13 mouse cellular contexts compared by ENCODE assay signal in the genomic region with DNA sequence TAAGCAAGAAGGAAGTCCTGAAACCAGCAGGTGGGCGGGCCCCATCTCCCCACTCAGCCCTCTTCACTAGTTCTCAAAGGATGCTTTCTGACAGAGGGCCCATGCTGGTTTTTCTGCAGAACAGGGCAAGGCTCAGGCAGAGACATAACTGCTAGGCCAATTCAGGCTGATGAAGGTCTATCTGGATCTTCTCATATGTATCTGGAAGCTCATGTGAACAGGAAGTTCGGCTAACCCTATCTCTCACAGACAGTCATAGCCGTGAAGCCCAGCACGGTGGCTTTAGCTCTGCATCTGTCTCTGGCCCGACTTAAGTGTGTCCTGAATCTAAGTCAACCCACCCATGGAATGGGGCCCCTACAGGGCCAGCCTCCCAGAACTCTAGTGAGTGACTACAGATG.
A peak's percentile ranks its signal among the peaks of the same experiment; 100 is the strongest.
DNase-seq lines count a peak whose midpoint lies in the region; ATAC-seq and TF ChIP-seq lines count a peak whose summit lies in the region.
"Had no signal": no experiment of that assay in that cellular context is flagged by ENCODE, and none has a peak within 500 bp of the region (broad histone marks: within the 10 kb centered on the region; RNA-seq: fewer than 3 reads in every experiment).

No protein-coding gene starts in this region.

- no peak for TF ChIP-seq POLR2A in bone marrow, adult 2 months (IDR thresholded peaks at IDR 0.05; ENCODE audit: borderline replicate concordance, control insufficient read depth, low read depth, low read length)

- no peak for TF ChIP-seq CTCF in bone marrow, adult 2 months (IDR thresholded peaks at IDR 0.05; ENCODE audit: control insufficient read depth, insufficient read depth, low read length)
- no peak for TF ChIP-seq CTCF in liver, postnatal 0 days (IDR thresholded peaks at IDR 0.05; ENCODE audit: low read depth)

- H3K27ac ChIP-seq in neural tube, embryonic 11.5 days (ENCODE audit: low read depth, low read length): 0 out of 2 replicates have a peak overlapping the region, but pooled peaks have one; percentile 35
- H3K27ac ChIP-seq in bone marrow, adult 2 months (ENCODE audit: control insufficient read depth, insufficient read depth, low read depth, low read length, poor library complexity): peak overlapping the region; percentile 90; the same call in 1 of the 2 replicates
- H3K27ac ChIP-seq in liver, postnatal 0 days (ENCODE audit: low read depth): peak overlapping the region; percentile 36; the same call in 1 of the 2 replicates
- H3K27ac ChIP-seq: forebrain, embryonic 13.5 days; gastrocnemius, adult 2 months; heart, embryonic 15.5 days; intestine, embryonic 15.5 days had no signal

- H3K9ac ChIP-seq in neural tube, embryonic 11.5 days (ENCODE audit: low read length): no peak overlapping the region
- no peak overlapping the region for H3K9ac ChIP-seq in liver, postnatal 0 days (replicated peaks)
- H3K9ac ChIP-seq: forebrain, embryonic 13.5 days; heart, embryonic 15.5 days; intestine, embryonic 15.5 days had no signal

- no peaks in the 10 kb centered on the region for H3K9me3 ChIP-seq in neural tube, embryonic 11.5 days (ENCODE audit: control insufficient read depth, low read length)
- H3K9me3 ChIP-seq in liver, postnatal 0 days (ENCODE audit: low read length): no peaks in the 10 kb centered on the region
- H3K9me3 ChIP-seq: forebrain, embryonic 13.5 days; heart, embryonic 15.5 days; intestine, embryonic 15.5 days had no signal

- no peaks in the 10 kb centered on the region for H3K36me3 ChIP-seq in neural tube, embryonic 11.5 days (ENCODE audit: control insufficient read depth, insufficient read depth, low read length)
- no peaks in the 10 kb centered on the region for H3K36me3 ChIP-seq in liver, postnatal 0 days (replicated peaks; ENCODE audit: insufficient read depth, low read length)
- H3K36me3 ChIP-seq: heart, embryonic 15.5 days; intestine, embryonic 15.5 days had no signal

- DNase-seq in neural tube, embryonic 11.5 days (ENCODE audit: low spot score): no peak
- no peak for DNase-seq in neural tube, embryonic 10.5 days (ENCODE audit: extremely low spot score, low spot score)
- no peak for DNase-seq in liver, postnatal 0 days
- peak; percentile 77 for DNase-seq in thymus, postnatal 14 days
- DNase-seq in layer of hippocampus, adult 9-10 months (ENCODE audit: low spot score): no peak
- DNase-seq in adrenal gland, adult (ENCODE audit: inconsistent age in 2 of 2, low spot score in 1 of 2): no peak
- no peak for DNase-seq in layer of hippocampus, adult 8-10 months (ENCODE audit: low spot score in 2 of 2)
- DNase-seq: cerebellum, adult 8-10 months; gastrocnemius, adult 2 months had no signal

- no peak for TF ChIP-seq EP300 in liver, postnatal 0 days (IDR thresholded peaks at IDR 0.05; ENCODE audit: low read depth)

- H3K4me1 ChIP-seq in neural tube, embryonic 11.5 days (ENCODE audit: control insufficient read depth, insufficient read depth, low read length): peaks cover 23% of the 10 kb centered on the region
- H3K4me1 ChIP-seq in bone marrow, adult 2 months (ENCODE audit: control insufficient read depth, insufficient read depth, low read length): peaks cover 2% of the 10 kb centered on the region
- H3K4me1 ChIP-seq in liver, postnatal 0 days (ENCODE audit: insufficient read depth): no peaks in the 10 kb centered on the region; the same call in 1 of the 2 replicates

- ATAC-seq in neural tube, embryonic 11.5 days (ENCODE audit: insufficient read depth, low FRiP score, low TSS enrichment): no peak
- peak; percentile 15; the same call in 1 of the 2 replicates for ATAC-seq in liver, postnatal 0 days
- ATAC-seq: forebrain, embryonic 13.5 days had no signal

- 90% methylated on average over 5 of the region's 5 CpGs for WGBS in neural tube, embryonic 11.5 days
- WGBS in bone marrow, adult 2 months: 14% methylated on average over 5 of the region's 5 CpGs
- 32% methylated on average over 5 of the region's 5 CpGs for WGBS in liver, postnatal 0 days (ENCODE audit: insufficient replicate concordance)

- no peak overlapping the region for H3K4me3 ChIP-seq in neural tube, embryonic 11.5 days (ENCODE audit: low read depth, low read length)
- H3K4me3 ChIP-seq in bone marrow, adult 2 months (replicated peaks; ENCODE audit: control insufficient read depth, low read depth, low read length): no peak overlapping the region
- H3K4me3 ChIP-seq in liver, postnatal 0 days (ENCODE audit: low read depth, low read length): no peak overlapping the region
- H3K4me3 ChIP-seq: forebrain, embryonic 13.5 days; gastrocnemius, adult 2 months; heart, embryonic 15.5 days; intestine, embryonic 15.5 days had no signal

- no peaks in the 10 kb centered on the region for H3K27me3 ChIP-seq in neural tube, embryonic 11.5 days (ENCODE audit: control insufficient read depth, insufficient read depth, low read length)
- H3K27me3 ChIP-seq in liver, postnatal 0 days (ENCODE audit: insufficient read depth, low read length): no peaks in the 10 kb centered on the region
- H3K27me3 ChIP-seq: forebrain, embryonic 13.5 days; heart, embryonic 15.5 days; intestine, embryonic 15.5 days had no signal

- no peak overlapping the region for H3K4me2 ChIP-seq in neural tube, embryonic 11.5 days (ENCODE audit: low read depth)
- no peak overlapping the region for H3K4me2 ChIP-seq in liver, postnatal 0 days (ENCODE audit: low read depth, low read length)
- H3K4me2 ChIP-seq: forebrain, embryonic 13.5 days; heart, embryonic 15.5 days; intestine, embryonic 15.5 days had no signal

Comparison
In these comparisons a context has a peak if more than half of its experiments do, and no peak if none do; other contexts are left out.
1. H3K27ac ChIP-seq: peak in every context shown above with its lines; median percentile 90 in bone marrow, adult 2 months; 36 in liver, postnatal 0 days; 35 in neural tube, embryonic 11.5 days.